Mouse (Mus musculus) embryo, embryonic 11 days (tissue): ENCODE data around the gene Napb.
"Not testable (repeated sequence)": the region's sequence is repeated elsewhere in the genome, so short reads cannot be mapped to it uniquely, and the experiment has no call there.

Source experiments
- DNase-seq: peaks from one replicate; pipeline ENCODE4 v3.0.0-alpha.2; 2015

The Napb gene

DNA sequence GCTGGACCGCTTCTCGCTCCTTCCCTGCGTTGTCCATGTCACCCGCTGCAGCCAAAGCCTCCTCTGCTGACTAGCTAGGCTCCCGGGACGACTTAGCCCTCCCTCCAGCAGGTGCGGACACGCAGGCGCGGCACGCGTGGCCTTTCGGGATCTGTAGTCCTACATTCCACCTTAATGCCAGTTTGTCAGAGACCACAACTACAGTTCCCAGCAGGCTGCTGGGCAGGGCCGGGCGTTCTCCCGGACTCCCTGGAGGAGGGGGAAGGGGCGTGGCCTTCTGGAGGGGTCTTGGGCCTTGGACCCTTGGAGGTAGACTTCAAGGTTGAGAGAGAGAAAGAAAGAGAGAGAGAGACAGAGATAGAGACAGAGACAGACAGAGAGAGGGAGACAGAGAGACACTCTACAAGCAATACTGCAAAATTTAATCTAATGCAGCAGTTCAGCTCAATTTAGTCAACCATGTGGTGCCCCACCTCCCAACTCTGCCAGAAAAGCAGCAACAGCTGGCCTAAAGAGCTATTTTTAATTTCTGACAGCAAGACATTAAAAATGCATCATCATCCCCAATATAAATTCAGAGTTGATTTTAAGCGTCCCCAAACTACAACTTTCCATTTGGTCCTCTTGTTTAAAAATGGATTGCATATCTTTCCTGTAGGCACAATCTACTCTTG is at the start of gene Napb:
TSS of gene Napb (minus strand) at position 141 of the 674 bp plus-strand sequence.
- peak; percentile 96 for DNase-seq

DNA sequence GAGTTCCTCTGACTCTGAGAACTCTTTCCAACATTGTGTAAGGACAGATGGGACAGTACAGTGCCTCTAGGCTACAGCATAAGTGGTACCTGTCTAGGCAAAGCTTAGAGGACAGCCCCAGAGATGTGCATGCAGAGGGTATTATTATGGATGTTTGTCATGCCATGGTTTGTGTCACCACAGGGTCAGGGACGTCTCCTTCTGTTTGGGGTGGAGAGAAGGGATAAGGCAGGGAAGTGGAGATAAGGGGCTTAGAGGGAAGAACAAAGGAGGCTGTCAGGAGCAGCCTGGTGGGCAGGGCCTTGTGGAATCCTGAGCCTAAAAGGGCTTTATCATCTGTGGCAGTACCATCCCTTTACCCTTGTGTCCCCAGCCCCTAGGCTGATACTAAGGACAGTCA is 49.4 kb upstream of the Napb start, which contains the start of gene 8030411F24Rik:
TSS of gene 8030411F24Rik (plus strand) at position 301 of the 400 bp plus-strand sequence.
- no peak for DNase-seq

DNA sequence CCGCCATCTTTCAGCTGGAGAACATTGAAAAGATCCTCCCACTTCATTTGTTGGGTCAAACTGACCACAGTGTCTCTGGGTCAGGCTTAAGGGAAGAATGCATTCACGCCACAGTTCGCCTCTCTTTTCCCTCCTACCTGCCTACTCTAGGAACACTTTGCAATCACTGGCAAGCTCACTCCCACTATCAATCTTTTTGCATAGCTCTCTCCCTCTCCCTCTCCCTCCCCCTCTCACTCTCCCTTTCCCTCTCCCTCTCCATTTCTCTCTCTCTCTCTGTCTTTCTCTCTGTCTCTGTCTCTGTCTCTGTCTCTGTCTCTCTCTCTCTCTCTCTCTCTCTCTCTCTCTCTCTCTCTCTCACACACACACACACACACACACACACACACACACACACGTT is 39.1 kb upstream of the Napb start, which contains the start of gene Cst11:
TSS of gene Cst11 (minus strand) at position 101 of the 400 bp plus-strand sequence.
- DNase-seq: not testable (repeated sequence)

DNA sequence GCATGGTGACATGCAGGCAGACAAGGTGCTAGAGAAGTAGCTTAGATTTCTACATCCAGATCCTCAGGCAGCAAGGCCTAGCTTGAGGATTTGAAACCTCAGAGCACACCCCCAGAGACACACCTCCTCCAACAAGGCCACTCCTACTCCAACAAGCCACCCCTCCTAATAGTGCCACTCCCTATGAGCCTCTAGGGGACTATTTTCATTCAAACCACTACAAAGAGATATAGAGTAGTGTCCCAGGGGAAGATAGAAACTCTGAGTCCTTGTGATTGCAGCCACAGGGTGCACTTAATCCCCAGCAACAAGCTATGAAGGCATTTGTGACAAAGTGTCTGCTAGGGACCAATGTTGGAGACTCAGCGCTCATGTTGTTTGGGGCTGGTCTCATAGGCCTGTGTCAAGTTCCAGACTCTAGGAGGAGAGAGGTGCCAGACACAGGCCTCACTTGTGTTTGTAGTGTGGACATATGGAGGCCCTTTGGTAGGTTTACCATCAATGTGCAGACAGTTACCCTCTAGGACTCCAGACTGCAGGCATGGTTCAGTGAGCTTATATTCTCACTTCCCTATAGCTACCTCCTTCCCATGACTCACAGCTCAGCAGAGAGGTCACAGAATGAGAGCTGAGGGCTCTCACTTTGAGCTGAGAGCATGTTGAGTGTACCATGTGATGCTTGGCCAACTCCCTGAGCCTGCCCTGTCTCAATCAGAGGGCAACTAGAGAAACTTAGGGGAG is 31.6 kb upstream of the Napb start:
- DNase-seq: no peak

DNA sequence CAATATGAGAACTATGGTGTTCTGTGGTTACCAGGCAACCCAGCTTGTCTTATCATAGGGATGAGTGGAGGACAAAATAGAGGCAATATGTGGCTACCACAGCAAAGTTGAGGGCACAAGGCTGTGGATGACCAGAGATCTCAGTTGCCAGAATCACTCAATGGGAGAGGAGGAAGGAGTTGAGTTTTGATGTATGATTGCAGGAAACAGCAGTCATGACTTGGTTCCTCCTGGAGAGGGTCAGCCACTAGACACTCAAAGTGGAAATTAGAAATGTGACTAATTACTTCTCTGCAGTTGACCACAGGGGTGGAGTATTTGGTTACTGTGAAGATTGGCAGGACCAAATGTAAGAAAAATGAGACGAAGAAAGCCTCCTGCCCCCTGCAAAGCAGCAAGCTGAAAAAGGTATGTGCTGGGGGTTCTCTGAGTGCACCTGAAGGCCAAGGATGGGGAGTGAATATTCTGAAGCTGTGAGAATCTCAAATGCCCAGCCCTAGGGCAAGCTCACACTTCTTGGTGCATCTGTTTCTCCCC is 22.1 kb upstream of the Napb start:
- DNase-seq: no peak

DNA sequence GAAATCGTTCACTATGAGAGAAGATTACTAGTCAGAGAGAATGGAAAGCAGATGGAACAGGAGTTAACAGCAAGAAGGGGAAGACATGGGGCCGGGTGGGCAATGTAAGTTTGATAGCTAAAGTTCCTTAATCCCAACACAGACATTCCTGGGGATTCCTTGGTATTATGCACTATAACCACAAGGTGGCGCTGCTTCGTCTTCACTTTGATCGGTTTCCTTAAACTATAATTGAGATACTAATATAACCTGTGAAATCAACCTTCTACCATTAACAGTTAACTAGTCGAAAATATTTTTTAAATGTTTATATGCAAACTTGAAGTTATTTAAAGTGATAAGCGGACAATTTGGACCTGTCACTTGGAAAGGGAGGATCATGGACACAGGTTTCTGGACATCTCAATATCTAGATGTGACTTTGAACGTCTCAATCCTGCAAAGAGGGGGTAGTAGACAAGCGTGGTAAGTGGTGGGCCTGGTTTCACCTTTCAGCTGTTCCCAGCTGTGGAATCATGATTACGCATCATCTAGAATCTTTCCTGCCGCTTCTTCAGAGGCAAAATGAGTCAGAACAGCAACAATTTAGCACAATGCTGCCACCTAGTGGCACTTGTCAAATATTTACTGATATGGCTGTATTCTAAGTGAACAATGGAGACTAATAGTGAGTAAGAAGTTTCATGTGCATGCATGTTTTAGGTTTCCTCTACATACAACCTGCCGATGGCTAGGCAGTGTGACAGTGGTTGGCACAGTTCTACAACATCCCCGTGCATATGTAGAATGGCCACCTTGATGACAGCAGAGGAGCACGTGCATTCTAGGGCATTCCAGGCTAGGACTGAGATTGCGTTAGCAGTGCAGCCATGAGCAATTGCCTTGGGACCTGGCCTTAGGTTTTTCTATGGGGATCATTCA is 19.9 kb upstream of the Napb start:
- DNase-seq: peak; percentile 90

DNA sequence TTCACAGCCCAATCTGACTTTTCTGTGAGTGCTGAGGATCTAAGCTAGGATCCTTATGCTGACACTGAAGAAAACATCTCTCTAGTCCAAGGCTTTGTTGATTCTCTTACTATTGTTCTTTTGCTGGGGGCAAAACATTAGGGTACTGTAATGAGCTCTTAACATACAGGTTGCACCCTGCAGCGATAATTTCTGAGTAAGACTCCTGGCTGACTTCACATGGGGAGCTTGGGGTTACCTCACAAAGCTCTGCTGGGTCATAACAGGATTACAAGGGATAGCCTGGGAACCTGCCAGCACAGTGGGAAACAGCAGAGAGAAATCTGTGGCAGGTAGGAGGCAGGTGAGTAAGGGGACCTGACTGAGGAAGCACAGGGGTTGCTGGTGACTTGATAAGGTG is 17.8 kb upstream of the Napb start, which contains the start of gene Cstl1:
TSS of gene Cstl1 (plus strand) at position 301 of the 400 bp plus-strand sequence.
- DNase-seq: no peak

DNA sequence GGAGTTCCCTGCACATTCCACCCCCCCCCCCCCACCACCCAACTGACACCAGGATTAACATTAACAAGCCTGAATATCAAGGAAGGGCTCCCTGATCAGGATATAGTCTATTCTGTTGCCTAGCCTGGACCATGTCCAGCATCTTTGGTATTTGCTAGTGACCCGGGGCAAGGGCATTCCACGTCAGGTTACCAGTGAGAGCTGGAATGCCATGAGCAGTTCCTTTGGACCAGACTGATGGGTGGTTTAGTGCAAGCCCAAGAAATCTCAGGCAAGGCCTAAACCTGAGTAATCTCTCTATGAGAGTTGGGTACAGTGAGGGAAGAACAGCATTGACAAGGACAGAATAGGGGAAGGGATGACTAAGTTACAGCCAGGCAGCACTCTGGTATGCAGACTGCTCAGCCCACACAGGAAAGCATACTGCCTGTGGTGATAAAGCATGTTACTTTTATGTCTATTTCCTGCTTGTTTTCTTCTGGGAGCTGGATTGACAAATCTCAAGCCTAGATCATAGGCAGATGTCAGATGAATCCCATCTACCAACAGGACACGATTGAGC is 11.7 kb upstream of the Napb start:
- DNase-seq: no peak

DNA sequence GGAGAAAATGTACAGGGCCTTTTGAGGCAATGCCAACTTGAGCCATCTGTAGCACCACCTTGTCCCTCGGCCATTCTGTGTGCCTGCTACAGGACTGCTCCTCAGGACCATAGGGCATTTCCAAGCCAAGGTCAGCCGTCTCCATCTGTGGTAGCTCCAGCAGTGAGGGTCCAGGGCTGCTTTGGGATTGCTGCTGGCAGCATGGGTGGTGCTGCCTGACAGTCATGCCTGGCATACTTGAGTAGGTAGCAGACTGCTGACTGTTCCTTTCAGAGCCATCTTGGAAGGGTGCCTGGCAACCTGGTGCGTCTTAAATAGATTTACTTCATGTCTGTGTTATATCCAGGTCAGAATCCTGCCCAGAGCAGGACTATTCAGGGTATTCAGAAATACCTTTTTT is 10.7 kb upstream of the Napb start:
- DNase-seq: no peak

DNA sequence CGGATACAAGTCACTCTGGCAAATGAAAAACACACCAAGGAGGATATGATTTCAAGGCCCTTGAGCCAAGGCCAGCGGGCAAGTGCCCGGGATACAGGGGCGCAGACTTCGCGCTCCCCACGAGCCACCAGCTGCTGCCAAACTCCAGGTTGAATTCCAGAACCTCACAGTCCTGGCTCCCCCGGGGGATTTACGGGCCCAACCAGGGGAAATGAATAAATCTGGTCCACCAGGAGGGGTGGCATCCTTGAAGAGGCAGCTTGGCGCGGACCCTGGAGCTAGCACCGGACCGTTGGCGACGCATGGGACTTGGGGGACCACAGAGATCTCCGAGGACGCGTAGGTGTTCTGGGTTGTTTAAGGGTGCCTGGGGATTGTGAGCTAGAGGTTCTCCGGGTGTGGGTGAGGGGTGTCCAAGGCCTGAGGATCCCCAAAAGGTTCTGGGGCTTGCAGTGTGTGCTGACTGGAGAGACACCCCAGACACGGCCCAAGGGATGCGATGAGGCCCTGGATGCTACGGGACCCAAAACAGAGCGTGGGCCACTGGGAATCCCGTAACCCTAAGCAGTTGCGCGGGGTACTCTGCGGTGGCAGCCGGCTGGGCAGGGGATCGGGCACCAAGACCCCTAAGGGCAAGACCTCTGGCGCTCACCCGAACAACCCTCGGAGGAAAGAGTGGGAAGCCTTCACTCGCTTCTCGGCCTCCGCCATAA is 497 bp downstream of the Napb start:
- peak; percentile 45 for DNase-seq

DNA sequence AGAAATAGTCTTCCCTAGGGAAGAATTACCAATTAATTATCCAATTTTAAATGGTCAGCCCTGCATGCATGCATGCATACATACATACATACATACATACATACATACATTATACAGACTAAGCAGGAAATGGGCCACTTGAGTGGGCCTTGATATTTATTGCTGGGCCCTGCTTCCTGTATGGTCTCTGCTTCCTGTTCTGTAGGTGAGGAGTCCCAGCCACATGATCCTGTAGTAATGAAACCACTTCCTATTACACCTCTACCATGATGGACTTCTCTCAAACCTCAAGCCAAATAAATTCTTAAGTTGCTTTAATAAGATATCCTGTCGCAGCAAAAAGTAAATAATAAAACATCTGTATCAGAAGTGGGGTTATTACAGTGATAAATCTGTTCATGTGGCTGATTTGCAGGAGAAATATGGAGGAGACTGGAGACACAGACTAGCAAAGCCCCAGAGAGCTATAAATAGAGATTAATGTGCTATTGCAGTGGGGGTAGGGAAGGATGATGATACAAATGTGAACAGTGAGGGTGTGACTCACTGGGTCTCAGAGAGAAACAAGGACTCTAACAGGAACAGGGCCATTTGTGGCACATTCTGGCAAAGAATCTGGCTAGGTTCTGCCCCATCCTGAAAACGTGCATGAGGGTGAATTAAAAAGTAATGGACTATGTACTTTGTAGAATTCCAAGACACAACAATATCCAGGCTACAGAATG is 12.8 kb downstream of the Napb start:
- no peak for DNase-seq

DNA sequence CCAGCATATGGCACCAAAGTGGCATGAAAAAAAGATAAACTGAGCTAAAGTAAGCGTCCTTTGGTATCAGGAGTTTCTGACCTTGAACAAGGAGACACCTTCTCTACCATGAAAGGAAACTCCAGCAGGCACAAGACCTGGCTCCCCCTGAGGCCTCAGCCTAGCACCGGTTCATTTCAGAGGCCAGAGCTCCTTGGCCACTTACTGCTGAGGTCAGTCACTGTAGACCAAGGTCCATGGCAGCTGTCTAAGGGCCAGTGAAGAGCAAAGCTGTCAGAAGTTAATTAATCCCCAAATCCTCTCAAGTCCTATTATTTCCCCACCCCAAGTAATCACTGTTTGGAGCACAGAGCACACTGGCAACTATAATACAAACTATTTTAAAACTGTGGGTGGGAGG is 15.2 kb downstream of the Napb start:
- no peak for DNase-seq

DNA sequence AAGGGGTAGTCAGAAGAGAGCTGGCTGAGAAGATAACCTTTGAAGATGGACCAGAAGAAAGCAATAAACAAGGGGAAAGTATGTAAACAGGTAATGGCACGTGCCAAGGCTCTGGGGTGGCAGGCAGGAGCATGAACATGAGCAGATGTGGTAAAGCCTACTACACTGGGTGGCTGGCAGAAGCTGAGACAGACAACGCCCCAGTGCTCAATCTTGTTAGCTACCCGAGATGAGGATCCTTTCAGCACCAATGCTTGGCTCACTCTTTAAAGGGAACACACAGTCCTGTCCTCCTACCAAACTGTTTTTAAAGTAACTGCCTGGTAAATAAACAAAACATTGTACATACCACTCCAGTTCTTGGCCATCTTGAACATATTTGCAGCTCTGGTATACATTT is 19.9 kb downstream of the Napb start:
- no peak for DNase-seq

DNA sequence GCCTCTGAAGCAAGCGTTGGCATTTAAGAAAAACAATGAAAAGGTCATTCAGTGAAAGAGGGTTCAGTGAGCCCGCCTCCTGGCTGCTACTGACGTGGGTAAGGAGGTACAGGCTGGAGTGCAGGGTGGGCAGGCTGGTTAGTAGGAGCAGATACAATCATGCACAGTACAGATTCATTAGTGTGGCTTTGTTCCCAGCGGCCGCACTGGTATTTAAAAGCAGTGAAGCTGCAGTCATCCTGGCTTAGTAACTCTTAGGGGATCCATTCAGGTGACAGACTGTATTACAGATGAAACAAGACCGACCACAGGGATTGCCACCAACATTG is 25.1 kb downstream of the Napb start:
- no peak for DNase-seq

DNA sequence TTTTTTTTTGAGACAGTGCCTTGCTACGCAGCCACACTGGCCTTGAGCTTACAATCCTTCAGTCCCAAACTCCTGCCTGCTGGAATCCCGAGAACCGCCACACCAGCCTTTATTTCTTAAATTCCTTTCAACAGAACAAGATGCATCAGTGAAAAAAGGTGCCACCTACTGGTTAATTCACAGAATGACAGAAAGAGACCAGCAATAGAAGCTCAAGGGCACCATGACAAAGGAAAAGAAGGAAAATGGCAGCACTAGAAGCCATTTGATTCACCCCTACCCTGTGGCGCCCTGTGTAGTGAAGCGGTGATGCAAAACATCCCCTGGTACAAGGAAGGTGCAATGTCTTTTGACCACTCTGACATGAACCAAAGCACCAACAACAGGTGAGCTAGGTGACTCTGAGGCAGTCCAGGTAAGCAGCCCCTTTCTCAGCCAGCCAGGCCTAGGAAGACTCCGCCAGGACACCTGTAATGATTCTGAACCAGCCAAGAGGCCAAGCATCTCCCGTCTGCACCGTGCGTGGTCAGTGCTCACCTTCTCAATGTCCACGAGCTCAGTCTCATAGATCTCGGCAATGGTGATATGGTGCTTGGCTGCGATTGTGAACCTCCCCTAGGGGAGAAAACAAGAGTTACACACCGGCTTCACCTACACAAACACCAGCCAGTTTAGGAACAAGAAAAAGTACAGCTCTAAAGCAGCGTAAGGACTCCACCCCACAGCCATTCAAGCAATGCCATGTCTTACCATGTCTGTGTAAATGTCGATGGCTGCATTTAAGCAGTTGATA is 25.7 kb downstream of the Napb start:
- DNase-seq: peak; percentile 57

DNA sequence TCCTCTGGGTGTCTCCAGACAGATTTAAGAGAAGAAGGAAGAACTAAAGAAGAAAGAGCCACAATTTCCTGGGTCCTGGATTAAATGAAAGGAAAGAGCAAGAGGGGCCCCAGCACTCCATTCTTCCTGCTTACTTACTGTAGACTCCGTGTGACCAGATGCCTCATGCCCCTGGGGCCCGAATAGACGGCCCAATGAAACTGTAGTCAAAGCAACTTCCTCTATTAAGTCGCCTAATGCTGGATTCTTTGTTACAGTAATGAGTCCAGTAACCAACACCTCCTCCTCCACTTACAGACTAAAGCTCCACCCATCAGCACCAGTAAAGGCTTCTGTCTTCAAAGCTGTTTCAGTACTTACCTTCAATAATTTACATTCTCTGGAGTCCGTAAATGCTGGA is 33.7 kb downstream of the Napb start:
- no peak for DNase-seq

DNA sequence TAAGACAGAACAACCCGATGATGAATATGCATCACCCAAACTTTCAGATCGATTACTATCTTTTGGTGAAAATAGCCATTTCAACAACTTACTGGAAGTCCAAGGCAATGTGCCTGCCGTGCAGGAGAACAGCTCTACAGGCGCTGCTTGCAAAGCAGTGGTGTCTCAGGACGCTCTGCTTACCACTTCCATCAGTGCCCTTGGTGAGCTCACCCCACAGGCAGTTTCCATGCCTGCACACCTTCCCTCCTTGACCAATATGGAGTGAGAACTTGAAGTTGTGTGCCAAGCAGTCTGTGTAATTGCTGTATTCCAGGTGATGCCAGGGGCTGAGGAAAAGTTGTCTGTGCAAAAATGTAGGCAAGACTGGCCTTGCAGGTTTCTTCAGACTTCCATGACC is 41.5 kb downstream of the Napb start:
- no peak for DNase-seq

DNA sequence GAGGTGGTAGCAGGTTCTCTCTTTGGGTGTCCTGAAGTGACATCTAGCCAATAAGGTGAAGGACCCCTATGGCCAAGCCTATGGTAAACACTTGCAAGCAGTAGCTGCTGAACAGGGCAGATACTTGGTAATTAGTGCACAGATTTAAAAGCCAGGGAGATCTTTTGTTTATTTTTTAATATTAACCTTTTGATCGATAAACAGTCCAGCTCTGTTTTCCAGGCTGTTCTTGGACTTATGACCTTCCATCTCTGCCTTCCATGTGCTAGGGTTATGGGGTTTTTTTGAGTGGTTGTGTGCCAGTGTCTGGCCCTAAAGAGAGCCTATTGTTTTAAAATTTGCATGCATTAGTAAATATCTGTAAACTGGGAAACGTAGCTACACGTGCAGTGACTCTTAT is 42.0 kb downstream of the Napb start:
- DNase-seq: no peak

DNA sequence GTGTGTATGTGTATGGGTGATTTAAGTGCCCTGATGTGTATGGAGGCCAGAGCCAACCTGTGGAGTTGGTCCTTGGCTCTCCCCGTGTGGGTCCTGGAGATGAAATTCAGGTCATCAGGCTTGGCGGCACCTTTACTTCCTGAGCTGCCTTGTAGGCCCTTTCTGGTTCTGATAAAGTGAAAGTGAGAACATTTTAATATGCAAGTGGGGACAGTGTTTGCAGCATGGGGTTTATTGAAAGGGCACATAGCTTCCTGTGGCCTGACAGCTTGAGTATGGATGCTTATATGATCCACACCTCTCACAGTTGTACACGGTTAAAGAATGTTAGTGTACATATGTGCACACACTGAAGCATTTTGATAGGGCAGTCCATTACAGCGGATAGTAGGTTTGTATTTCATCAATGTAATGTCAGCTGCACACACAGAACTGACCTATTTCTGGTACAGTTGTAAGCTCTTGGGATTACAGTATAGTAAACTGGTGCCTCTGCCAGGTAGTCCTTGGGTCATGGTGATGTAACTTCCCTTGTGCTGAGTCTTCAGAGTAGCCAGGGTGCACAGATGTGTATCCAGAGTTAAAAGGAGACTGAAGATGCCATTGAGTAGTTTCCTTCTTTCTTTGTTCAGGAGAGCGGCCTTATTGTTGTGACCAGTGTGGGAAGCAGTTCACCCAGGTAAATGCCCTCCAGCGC is 42.7 kb downstream of the Napb start:
- no peak for DNase-seq

DNA sequence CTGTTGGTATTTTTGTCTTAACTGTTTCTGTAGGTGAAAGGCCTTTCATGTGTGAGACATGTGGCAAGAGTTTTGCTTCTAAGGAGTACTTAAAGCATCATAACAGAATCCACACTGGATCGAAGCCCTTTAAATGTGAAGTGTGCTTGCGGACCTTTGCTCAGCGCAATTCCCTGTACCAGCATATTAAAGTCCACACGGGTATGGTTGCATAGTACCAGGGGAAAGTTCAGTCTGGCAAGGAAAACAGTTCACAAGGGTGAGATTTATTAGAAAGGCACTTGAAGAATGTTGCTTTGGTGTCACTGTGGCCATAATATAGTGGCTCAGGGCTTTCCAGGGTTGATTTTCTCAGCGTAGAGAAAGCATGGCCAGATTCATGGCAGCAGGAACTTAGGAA is 44.3 kb downstream of the Napb start:
- DNase-seq: no peak
